Mouse (Mus musculus): ENCODE measurements at regions not wholly inside any gene's neighbourhood (a gene's known extent, or its start where the extent isn't known, plus 50 kb on each side); places are given as distances from the start of the nearest gene placed in this dataset.
A peak's percentile ranks its signal among the peaks of the same experiment; 100 is the strongest.
"Not testable (repeated sequence)": the region's sequence is repeated elsewhere in the genome, so short reads cannot be mapped to it uniquely, and the experiment has no call there.

GRCm38 (mm10) chr12:95491806-95492436, 200.1 kb upstream of the Flrt2 start:
- H3K27ac ChIP-seq (ENCODE audit: low read length); H3K4me2 ChIP-seq (ENCODE audit: low read length); H3K27me3 ChIP-seq (replicated peaks; ENCODE audit: control insufficient read depth, insufficient read depth, low read length); ATAC-seq; H3K4me3 ChIP-seq (replicated peaks; ENCODE audit: low read length); H3K9ac ChIP-seq (replicated peaks; ENCODE audit: low read depth, low read length); H3K9me3 ChIP-seq (ENCODE audit: control insufficient read depth, low read length); H3K36me3 ChIP-seq (ENCODE audit: control insufficient read depth, insufficient read depth); H3K4me1 ChIP-seq (replicated peaks; ENCODE audit: control insufficient read depth, insufficient read depth, low read length): not testable (repeated sequence)
- WGBS = 50% methylated on average over 3 of the region's 3 CpGs

- WGBS = 80% methylated on average over 3 of the region's 3 CpGs
- H3K4me2 ChIP-seq (ENCODE audit: low read length) = no peak overlapping the region
- no peaks in the 10 kb centered on the region for H3K4me1 ChIP-seq (replicated peaks; ENCODE audit: control insufficient read depth, insufficient read depth, low read length)
- ATAC-seq = no peak
- H3K36me3 ChIP-seq (ENCODE audit: control insufficient read depth, insufficient read depth) = no peaks in the 10 kb centered on the region
- no peak overlapping the region for H3K9ac ChIP-seq (replicated peaks; ENCODE audit: low read depth, low read length)
- H3K27me3 ChIP-seq (replicated peaks; ENCODE audit: control insufficient read depth, insufficient read depth, low read length) = no peaks in the 10 kb centered on the region
- H3K9me3 ChIP-seq (ENCODE audit: control insufficient read depth, low read length) = no peaks in the 10 kb centered on the region
- no peak overlapping the region for H3K27ac ChIP-seq (ENCODE audit: low read length)
- no peak overlapping the region for H3K4me3 ChIP-seq (replicated peaks; ENCODE audit: low read length)
These were observed 190.6 kb upstream of the Flrt2 start for GRCm38 (mm10) chr12:95501443-95501842.

- Histone ChIP-seq H3K4me1 (replicated peaks; ENCODE audit: control insufficient read depth, insufficient read depth, low read length) (no peaks in the 10 kb centered on the region), H3K4me2 (ENCODE audit: low read length) (no peak overlapping the region), H3K9me3 (ENCODE audit: control insufficient read depth, low read length) (no peaks in the 10 kb centered on the region), H3K36me3 (ENCODE audit: control insufficient read depth, insufficient read depth) (no peaks in the 10 kb centered on the region), H3K27ac (ENCODE audit: low read length) (no peak overlapping the region), H3K27me3 (replicated peaks; ENCODE audit: control insufficient read depth, insufficient read depth, low read length) (no peaks in the 10 kb centered on the region), H3K4me3 (replicated peaks; ENCODE audit: low read length) (no peak overlapping the region), H3K9ac (replicated peaks; ENCODE audit: low read depth, low read length) (no peak overlapping the region)
- no peak for ATAC-seq
- 84% methylated on average over 2 of the region's 2 CpGs for WGBS
These were observed 172.0 kb upstream of the Flrt2 start for GRCm38 (mm10) chr12:95520008-95520407.

GRCm38 (mm10) chr12:95522052-95522451, 170.0 kb upstream of the Flrt2 start:
- no peak overlapping the region for H3K9ac ChIP-seq (replicated peaks; ENCODE audit: low read depth, low read length)
- H3K27ac ChIP-seq (ENCODE audit: low read length) = no peak overlapping the region
- no peaks in the 10 kb centered on the region for H3K9me3 ChIP-seq (ENCODE audit: control insufficient read depth, low read length)
- no peak overlapping the region for H3K4me3 ChIP-seq (replicated peaks; ENCODE audit: low read length)
- no peaks in the 10 kb centered on the region for H3K36me3 ChIP-seq (ENCODE audit: control insufficient read depth, insufficient read depth)
- H3K4me1 ChIP-seq (replicated peaks; ENCODE audit: control insufficient read depth, insufficient read depth, low read length) = no peaks in the 10 kb centered on the region
- no peak for ATAC-seq
- no peak overlapping the region for H3K4me2 ChIP-seq (ENCODE audit: low read length)
- H3K27me3 ChIP-seq (replicated peaks; ENCODE audit: control insufficient read depth, insufficient read depth, low read length) = no peaks in the 10 kb centered on the region
- 37% methylated on average over 3 of the region's 3 CpGs for WGBS

- Histone ChIP-seq H3K27ac (ENCODE audit: low read length) (no peak overlapping the region), H3K4me2 (ENCODE audit: low read length) (no peak overlapping the region), H3K4me3 (replicated peaks; ENCODE audit: low read length) (no peak overlapping the region), H3K36me3 (ENCODE audit: control insufficient read depth, insufficient read depth) (no peaks in the 10 kb centered on the region), H3K9ac (replicated peaks; ENCODE audit: low read depth, low read length) (no peak overlapping the region), H3K4me1 (replicated peaks; ENCODE audit: control insufficient read depth, insufficient read depth, low read length) (no peaks in the 10 kb centered on the region), H3K9me3 (ENCODE audit: control insufficient read depth, low read length) (no peaks in the 10 kb centered on the region), H3K27me3 (replicated peaks; ENCODE audit: control insufficient read depth, insufficient read depth, low read length) (no peaks in the 10 kb centered on the region)
- WGBS = 74% methylated on average over 8 of the region's 8 CpGs
- ATAC-seq = no peak
These were observed 158.0 kb upstream of the Flrt2 start for GRCm38 (mm10) chr12:95533888-95534639.

GRCm38 (mm10) chr12:95547301-95547700, 144.7 kb upstream of the Flrt2 start:
- Histone ChIP-seq H3K9ac (replicated peaks; ENCODE audit: low read depth, low read length) (no peak overlapping the region), H3K4me1 (replicated peaks; ENCODE audit: control insufficient read depth, insufficient read depth, low read length) (no peaks in the 10 kb centered on the region), H3K27me3 (replicated peaks; ENCODE audit: control insufficient read depth, insufficient read depth, low read length) (no peaks in the 10 kb centered on the region), H3K4me3 (replicated peaks; ENCODE audit: low read length) (no peak overlapping the region), H3K27ac (ENCODE audit: low read length) (no peak overlapping the region), H3K9me3 (ENCODE audit: control insufficient read depth, low read length) (no peaks in the 10 kb centered on the region), H3K4me2 (ENCODE audit: low read length) (no peak overlapping the region), H3K36me3 (ENCODE audit: control insufficient read depth, insufficient read depth) (no peaks in the 10 kb centered on the region)
- no peak for ATAC-seq
- WGBS = 33% methylated on average over 6 of the region's 6 CpGs

GRCm38 (mm10) chr12:95553129-95553528, 138.9 kb upstream of the Flrt2 start:
- H3K36me3 ChIP-seq (ENCODE audit: control insufficient read depth, insufficient read depth) = no peaks in the 10 kb centered on the region
- WGBS = 98% methylated on average over 3 of the region's 3 CpGs
- H3K4me1 ChIP-seq (replicated peaks; ENCODE audit: control insufficient read depth, insufficient read depth, low read length) = no peaks in the 10 kb centered on the region
- no peak overlapping the region for H3K9ac ChIP-seq (replicated peaks; ENCODE audit: low read depth, low read length)
- no peak overlapping the region for H3K27ac ChIP-seq (ENCODE audit: low read length)
- no peak overlapping the region for H3K4me3 ChIP-seq (replicated peaks; ENCODE audit: low read length)
- H3K4me2 ChIP-seq (ENCODE audit: low read length) = no peak overlapping the region
- no peaks in the 10 kb centered on the region for H3K27me3 ChIP-seq (replicated peaks; ENCODE audit: control insufficient read depth, insufficient read depth, low read length)
- H3K9me3 ChIP-seq (ENCODE audit: control insufficient read depth, low read length) = no peaks in the 10 kb centered on the region
- ATAC-seq = no peak

GRCm38 (mm10) chr12:95558706-95559406, 133.2 kb upstream of the Flrt2 start:
- Histone ChIP-seq H3K9me3 (ENCODE audit: control insufficient read depth, low read length) (no peaks in the 10 kb centered on the region), H3K27me3 (replicated peaks; ENCODE audit: control insufficient read depth, insufficient read depth, low read length) (no peaks in the 10 kb centered on the region), H3K36me3 (ENCODE audit: control insufficient read depth, insufficient read depth) (no peaks in the 10 kb centered on the region), H3K9ac (replicated peaks; ENCODE audit: low read depth, low read length) (no peak overlapping the region), H3K4me3 (replicated peaks; ENCODE audit: low read length) (no peak overlapping the region), H3K4me2 (ENCODE audit: low read length) (no peak overlapping the region), H3K4me1 (replicated peaks; ENCODE audit: control insufficient read depth, insufficient read depth, low read length) (peaks cover 7% of the 10 kb centered on the region; the same call in 1 of the 2 replicates), H3K27ac (ENCODE audit: low read length) (no peak overlapping the region)
- peak; percentile 92 for ATAC-seq
- WGBS = 22% methylated on average over 6 of the region's 6 CpGs

- no peak overlapping the region for H3K27ac ChIP-seq (ENCODE audit: low read length)
- 29% methylated on average over 4 of the region's 4 CpGs for WGBS
- no peak overlapping the region for H3K4me3 ChIP-seq (replicated peaks; ENCODE audit: low read length)
- no peak for ATAC-seq
- H3K27me3 ChIP-seq (replicated peaks; ENCODE audit: control insufficient read depth, insufficient read depth, low read length) = no peaks in the 10 kb centered on the region
- H3K36me3 ChIP-seq (ENCODE audit: control insufficient read depth, insufficient read depth) = no peaks in the 10 kb centered on the region
- peaks cover 7% of the 10 kb centered on the region; the same call in 1 of the 2 replicates for H3K4me1 ChIP-seq (replicated peaks; ENCODE audit: control insufficient read depth, insufficient read depth, low read length)
- H3K9ac ChIP-seq (replicated peaks; ENCODE audit: low read depth, low read length) = 0 out of 2 replicates have a peak overlapping the region, but pooled peaks have one; percentile 15
- no peaks in the 10 kb centered on the region for H3K9me3 ChIP-seq (ENCODE audit: control insufficient read depth, low read length)
- H3K4me2 ChIP-seq (ENCODE audit: low read length) = no peak overlapping the region
These were observed 128.6 kb upstream of the Flrt2 start for GRCm38 (mm10) chr12:95563431-95563830.
